Mouse (Mus musculus) spleen, postnatal 10 days (tissue): ENCODE results near the gene Adh6b.

Experiments
- DNase-seq, 2 experiments: peaks; one replicate each; pipeline ENCODE4 v3.0.0; 2021 to 2022; ENCODE audit warnings: low spot score in 2 of 2

The Adh6b gene

DNA sequence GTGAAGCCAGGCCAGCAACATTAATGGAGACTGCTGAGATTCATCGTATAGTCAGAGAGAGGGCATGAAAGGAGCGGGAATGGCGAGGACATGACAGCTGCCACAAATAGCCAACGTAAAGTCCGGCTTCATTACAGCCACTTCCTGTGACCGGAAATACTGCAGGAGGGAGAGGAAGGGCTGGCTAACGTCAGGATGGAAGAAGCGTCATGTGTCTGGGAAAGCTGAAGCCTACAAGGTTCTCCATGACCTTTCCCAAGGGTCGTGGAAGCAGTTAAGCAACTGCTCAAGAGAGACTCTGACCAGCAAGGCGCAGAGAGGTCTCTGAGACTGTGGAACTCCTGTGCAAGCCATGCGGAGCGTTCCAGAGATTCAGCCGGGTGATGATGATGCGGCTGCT, at the start of gene Adh6b:
TSS of gene Adh6b (plus strand) at position 305 of the 400 bp plus-strand sequence.
- no peak for DNase-seq

DNA sequence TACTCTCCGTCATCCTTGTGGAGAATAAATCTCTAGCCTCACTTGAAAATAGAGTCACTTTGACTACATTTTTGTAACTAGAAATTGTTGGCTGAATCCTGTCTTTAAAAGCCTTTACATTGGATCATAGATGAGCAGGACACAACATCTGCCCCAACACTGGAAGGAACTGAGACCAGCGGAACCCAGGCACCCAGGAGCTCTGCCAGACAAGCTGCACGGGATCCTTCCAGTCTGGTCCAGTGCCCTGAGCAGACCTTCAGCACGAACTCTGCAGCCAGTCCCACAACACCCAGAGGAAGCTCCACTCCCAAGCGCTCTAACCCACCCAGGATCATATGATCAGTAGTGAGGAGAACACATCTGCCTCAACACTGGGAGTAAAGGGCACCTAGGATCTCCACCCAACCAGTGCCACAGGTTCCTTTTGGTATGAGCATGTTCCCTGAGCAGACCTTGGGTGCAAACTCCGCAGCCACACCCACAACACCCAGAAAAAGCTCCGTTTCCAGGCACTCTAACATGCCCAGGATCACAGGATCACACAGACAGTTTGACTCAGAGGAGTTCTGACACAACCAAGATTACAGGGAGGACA, 48.2 kb upstream of the Adh6b start:
- DNase-seq: no peak

DNA sequence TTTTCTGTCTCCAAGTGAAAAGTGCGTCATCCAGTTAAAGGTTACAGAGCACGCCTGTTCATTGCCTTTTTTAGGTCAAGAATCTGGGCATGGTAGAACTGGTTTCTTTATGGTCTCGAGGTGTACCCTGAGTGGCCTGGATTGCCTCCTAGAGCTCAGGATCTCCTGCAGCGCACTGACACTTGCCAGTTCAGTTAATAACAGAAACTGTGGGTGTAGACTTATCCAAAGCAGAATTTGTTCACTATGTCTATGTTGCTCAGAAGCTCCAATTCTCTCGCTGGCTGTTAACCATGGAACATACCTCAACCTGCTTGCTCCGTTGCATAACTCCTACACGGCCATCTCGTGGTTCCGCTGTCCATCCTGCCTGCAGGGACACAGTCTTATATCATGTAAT, 41.4 kb upstream of the Adh6b start:
- DNase-seq: no peak

DNA sequence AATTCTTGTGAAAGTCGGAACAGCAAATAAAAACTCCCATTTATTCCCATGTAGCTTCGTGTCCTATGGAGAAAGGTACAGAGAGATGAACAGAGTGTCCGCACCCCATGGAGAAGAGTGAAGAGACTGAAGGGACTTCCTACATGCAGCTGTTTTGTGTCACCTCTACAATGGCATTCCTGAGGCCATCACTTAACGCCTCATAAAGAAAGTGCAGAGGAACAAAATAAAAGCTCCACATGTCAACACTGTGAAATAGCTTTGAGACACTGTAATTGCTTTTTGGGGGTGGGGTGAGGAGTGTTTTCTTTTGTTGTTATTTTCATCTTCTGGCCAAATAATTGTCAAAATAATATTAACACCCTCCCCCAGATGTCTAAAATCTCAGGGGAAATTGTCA, 38.9 kb upstream of the Adh6b start:
- no peak for DNase-seq

DNA sequence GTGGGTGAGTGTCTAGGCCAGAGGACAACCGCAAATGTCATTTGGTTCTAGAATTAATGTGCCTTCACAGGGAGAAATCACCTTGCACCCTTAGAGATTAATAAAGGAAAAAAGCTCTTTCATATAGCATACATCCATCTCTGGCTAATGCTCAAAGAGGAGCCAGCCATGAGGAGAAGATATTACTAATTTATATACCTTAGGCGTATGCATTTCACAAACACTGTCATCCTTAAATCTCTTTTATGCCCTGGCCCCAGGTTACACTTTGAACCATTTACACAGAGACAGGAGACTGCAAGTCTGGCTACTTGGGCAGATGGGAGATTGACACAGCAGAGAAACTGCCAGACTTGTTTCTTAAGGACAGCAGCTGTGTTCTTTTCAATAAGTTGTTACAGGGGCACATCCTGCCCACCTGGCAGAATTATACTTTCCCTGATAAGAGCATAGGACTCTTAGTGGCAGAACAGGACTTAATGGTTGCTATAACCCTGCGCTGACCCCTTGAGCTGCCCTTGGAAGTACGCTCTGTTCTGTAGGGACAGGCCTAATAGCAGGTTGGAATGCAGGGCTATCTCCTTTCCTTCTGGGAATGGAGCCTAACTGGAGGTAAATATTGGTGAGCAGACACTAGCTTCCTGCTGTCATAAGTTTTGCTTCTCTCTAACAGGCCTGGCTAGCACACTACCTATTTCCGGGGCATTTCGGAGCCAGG, 37.6 kb upstream of the Adh6b start:
- DNase-seq: no peak

DNA sequence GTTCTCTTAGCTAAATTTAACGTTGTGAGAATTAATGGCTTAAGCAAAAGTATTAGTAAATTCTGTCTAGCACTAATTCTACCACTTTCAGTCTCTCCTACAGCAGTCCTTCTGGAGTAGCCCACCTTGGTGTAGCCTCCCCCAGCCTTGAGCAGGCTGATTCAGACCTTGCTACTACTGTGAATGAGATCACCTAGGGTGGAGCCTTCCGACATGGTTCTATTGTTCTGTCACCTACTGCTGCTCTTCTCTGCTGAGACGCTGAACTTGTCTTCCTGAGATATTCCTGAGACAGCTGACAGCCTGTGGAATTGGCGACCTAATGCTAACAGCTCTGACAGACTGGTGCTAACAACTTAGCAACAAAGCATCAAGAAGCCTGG, 37.1 kb upstream of the Adh6b start:
- no peak for DNase-seq

DNA sequence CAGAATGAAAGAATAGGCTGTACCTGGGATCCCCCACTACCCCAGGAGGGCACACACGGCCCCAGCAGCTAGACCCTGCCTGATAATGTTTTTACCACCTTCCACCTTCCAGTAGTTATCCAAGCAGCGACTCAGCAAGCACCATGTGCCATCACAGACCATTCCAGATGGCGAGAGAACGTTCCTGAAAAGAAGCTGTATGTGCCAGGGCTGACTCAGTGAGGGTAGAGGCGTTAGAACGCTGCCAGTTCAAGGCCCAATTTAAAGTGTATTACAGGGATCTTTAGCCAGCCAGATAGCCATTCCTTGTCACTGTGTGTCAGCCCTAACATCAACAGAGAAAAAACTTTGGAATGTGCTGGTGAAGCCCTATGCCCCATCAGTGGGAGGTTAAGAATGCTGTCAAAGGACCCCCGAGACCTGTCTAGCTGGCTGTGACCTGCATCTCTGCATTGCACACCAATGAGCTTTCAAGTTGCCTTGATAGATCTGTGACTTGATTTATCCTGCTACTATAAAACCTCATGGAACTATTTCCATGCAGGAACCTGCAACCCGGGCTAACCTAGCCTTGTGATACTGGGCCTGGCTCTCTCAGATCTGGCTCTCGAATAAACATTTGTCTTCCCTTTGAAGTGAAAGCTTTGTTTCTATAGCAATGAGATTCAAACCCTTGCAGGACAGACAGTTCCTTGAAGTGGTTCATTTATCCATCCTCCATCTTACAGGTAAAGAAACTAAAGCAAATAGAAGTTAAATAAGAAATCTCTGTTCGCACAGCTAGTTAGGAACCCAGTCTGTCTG, 35.9 kb upstream of the Adh6b start:
- DNase-seq: no peak

DNA sequence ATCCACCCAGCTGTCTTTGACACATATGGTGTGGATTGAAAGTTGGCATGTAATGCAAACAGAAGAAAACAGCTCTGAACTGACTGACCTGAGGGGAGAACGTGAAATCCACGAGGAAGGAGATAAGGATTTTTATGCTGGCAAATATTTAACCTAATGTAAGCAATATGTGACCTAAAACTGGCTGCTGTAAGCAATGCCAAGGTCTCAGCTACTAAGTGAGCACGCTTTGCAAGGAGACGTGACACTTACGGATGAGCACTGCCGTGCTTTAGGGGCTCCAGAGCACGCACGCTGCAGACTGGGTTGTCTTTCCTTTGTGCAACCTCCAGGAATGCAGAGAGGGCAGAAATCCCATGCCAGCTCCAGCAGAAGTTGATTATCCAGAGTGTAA, 35.3 kb upstream of the Adh6b start:
- DNase-seq: no peak

DNA sequence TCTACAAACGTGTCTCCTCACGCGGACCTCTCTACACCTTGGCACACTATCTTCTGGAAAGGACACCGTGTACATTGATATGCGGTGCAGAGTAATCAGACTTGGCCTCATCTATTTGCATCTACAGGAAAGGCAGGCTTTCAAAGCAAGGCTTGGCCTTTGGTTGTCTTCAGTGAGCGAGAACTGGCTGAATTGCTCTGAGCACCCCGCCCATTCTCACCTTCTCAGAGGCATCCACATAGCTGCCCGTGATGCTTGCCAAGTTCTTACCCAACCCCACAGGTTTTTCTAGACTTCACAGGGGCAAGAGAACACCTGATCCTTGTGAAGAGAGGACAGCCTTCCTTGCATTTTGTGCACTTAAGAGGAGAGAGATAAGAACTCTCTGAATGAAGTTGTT, 31.7 kb upstream of the Adh6b start:
- DNase-seq: no peak

DNA sequence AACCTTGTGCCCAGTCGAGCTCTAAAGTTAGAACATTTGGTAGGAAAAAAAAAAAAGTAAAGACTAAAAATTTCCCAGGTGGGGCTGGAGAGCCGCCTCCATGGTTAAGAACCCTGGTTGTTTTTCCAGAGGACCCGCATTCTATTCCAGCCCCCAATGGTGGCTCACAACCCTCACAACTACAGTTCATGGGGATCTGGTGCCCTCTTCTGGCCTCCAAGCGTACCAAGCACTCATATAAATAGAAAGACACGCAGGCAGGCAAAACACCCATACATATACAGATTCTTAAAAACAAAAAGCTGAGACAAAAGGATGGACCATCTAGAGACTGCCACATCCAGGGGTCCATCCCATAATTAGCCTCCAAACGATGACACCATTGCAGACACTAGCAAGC, 30.6 kb upstream of the Adh6b start:
- DNase-seq: no peak

DNA sequence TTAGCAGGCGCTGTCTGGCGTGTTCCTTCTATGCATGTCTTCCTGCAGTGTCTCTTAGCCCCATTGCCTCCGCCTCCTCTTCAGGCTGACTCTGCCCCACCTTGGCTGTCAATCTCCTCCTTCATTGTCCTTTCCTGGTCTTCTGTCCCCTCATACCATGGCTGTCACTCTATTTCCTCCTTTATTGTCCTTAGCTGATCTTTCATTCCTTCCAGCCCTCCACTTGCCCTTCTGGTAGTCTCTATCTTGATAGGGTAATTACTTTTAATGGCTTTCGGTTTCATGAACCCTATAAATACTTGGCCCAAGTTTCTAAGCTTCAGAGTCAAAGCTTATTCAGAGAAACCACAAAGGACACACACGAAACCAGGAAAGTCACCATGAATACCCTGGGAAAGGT, 28.6 kb upstream of the Adh6b start, which contains the start of gene Adh6a:
TSS of gene Adh6a (plus strand) at position 322 of the 400 bp plus-strand sequence.
- no peak for DNase-seq

DNA sequence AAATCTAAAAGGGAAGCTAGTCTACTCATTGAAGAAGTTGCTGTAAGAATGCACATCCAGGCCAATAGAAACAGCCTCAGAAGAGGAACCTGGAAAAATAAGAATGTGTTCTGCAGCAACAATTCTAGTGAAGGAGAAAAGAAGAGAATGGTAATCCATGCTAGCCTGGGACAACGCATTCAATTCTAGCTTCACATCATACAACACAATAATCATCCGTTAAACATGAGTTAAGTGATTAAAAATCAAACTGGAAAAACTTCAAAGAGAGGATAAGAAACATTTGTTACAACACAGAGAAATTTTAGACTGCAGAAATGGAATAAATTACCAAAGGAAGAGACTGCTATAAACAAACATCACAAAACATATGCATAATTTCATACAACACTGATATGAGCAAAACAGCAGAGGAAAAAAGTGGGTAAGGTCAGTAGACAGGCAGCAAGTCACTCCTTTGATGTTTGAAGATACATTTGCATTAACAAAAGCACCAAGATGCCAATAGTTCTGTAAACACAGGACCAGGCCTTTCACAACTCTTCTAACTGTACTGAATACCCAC, 24.6 kb upstream of the Adh6b start:
- DNase-seq: no peak

DNA sequence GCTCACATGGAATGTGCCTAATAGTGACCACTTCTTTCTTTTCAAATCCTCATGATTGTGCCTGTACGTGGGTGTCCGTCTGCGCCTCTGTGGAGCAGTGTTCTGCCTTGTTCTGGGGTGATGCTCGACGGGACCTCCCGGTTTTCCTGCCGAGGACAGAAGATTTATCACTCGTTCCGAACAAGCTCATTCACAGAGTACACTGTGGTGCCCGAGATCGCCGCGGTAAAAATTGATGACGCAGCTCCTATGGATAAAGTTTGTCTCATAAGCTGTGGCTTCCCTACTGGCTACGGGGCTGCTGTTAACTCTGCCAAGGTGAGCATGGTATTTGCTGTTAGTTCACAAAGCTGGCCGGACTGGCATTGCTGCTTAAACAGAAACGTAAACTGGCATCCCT, 16.6 kb upstream of the Adh6b start:
- DNase-seq: no peak

DNA sequence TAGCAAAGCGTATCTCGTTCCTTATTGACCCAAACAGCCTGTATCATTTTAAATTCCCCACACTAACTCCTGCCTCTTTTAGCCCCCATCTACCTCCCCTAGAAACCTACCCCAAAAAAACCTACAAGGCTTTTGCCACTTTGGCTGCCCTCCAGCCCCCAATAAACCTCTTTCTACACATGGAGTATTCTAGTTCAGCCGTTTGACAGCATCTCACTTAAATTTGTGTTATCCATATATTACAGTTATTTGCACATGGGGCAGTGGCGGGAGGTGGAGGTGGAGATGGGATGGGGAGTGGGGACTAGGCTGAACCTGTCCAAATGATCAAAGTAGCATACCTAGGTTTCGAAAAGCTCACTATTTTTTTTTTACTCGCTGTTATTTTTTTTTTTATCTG, 16.1 kb upstream of the Adh6b start:
- DNase-seq: no peak

DNA sequence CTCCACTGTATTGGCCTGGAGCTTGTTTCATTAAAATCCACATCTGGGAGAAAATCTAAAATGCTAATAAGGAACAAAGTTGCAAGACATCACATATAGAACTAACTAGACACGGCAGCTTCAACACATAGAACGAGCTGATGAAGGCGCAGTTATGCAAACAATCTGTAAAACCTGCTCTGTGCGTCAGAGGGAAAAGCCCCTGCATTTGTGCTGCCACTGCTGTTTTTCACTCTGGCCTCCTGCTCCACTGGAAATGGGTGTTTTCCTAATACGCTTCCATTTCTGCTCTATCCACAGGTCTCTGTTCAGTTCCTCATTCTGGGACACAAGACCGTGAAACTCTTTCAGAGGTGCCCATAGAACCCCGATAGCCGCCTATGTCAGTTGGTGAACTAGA, 7.7 kb upstream of the Adh6b start:
- no peak for DNase-seq

DNA sequence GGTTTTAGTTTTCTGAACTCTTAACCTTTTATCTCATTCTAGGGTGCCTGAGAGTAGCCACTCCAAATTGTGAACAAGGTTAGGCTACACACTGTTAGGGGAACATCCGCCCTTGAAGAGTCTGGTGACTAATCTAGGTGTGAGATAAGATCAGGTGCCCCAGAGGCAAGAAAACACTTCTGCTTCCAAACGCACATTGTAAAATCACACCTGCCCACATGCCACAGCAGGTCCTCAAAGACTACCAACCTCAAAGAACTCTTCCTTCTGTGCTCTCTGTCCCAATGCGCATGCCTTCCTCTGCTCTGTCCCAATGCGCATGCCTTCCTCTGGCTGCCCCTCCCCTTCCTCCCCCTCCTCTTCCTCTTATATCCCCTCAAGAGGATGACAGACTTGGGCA, 7.3 kb upstream of the Adh6b start:
- no peak for DNase-seq

DNA sequence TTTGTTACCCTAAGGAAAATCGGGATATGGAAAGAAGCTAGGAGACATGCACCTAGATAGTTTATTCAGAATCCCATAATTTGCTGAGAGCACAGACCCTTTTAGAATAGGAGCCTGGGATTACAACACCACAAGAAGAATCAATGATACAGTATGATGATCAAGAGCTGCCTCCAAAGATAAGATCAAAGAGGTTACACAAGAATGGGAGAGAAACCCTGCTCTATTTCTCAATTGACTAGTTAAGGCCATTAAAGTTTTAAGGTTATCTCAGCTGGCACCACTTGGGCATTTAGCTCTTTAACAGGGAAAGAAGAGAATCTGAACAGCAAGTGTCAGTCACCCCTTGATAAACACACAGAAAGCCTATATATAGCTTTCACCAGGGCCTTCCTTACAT, 6.0 kb upstream of the Adh6b start:
- no peak for DNase-seq

DNA sequence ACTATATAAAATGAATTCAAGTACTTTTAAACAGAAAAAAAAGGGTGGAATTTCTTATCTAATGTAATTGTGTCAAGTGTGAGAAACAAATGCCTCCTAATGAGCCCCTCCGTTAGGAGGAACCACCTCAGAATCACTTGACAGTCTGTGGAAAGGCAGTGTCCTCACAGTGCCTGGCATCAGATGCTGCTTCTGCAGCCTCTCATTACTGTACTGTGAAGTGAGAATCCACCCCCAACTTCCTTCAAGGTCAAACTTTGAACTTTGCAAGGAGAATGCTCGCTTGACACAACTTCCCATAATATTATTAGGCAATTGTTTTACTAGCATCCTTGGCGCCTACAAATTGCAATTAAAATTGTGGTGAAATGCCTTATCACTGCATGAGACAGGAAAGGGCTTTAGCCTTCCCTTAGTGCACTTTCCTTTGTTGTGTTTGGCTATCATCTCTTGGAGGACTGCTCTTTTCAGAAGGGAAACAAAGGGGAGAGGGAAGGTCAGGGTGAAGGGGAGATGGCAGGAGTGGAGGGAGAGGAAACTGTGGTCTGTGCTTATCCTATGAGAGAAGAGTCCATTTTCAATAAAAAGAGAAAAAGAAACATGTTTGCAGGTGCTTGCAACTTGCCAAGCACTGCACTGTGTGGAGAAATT, 5.3 kb upstream of the Adh6b start:
- no peak for DNase-seq

DNA sequence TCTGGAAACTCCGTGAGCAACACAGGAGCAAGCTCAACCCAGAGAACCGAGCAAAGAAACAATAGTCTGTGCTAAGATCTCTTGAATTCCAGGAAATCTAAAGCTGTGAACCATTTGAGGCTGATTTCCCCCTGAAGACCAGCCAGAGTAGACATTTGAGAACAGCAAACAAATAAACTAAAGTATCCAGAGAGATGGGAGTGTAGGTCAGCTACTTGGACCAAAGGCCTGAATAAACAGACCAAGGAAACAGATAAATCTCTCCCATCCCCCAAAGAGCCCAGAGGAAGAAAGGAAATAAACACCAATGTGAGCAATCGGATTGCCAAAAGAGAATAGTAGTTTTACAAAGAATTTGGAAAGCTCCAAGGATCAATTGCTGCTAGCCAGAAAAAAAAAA, 5.5 kb downstream of the Adh6b start:
- DNase-seq: no peak

DNA sequence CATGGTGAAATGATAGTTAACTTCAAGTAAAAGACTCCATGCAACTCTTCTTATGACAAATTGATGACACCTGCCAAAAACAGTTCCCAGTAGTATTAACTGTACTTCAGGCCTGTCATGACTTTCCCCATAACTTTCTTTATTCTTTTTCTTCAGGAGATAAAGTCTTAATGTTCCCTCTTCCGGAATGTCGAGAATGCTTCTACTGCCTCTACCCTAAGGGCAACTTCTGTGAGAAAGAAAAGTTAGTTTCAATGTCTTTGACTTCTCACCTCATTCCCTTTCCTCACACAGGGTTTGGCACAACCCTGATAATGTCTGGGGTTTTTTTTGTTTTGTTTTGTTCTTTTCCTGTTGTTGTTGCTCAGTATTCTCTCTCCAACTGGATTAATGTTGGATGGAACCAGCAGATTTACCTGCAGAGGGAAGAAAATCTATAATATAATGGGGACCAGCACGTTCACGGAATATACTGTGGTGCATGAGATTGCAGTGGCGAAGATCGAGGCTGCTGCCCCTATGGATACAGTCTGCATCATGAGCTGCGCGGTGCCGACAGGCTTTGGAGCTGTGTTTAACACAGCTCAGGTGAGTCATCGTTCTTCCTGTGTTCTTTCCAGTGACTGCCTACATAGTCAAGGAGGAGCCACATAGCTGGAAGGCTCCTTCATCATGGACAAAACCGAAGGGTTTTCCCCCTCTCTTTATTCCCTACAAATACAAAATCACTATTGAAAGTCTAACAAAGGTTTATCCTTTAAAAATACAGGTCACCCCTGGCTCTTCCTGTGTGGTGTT, 10.6 kb downstream of the Adh6b start:
- DNase-seq: no peak

DNA sequence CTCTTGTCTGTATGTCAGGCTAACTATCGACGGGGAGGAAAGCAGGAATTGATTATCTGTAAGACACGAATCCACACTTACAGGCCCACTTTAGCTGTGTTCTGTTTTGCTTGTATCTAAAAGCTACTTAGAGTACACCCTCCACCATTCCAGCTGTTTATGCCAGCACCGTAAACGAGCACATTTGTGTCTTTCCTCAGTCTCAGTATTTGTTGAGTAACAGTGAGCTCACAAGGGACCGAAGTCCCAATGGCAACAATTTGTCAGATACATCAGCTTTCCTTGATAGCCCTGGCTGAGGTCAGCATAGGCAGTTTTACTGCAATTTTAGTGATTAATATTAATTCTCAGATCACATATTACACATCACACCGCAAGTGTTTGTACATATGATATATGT, 17.3 kb downstream of the Adh6b start:
- DNase-seq: no peak
